Mouse (Mus musculus) CH12.LX (cell line): Measurements from ENCODE around the gene Acad12. TPM values are rescaled to one million over a fixed set of nuclear protein-coding genes. Genes with fewer than 3 reads are reported as not detected.

Source experiments
- polyA plus RNA-seq: library from polyadenylated mRNA; unstranded; fragments of >175 nt; gene quantifications from 2 replicates; pipeline ENCODE4 v1.2.1, GENCODE M21; 2012; ENCODE audit warnings: low read depth; ENCODE audit not compliant: insufficient read length
- total RNA-seq, 2 experiments: library from RNA; depleted of rRNA; stranded (reverse); fragments of 300-350 nt in 1 of 2; fragments of >200 nt in 1 of 2; gene quantifications; 2 replicates each; pipeline ENCODE4 v1.2.3; 2012 to 2014

The Acad12 gene
- total and polyA plus RNA-seq, 3 experiments, result 1.9 to 4.1 (median 2.3) TPM

Other genes starting within 250 kb of the Acad12 start
- gene Trafd1, start 233.3 kb downstream of the Acad12 start, total RNA-seq (2012; rRNA removed), result 41.8 and 42.3 TPM in 2 replicates
- gene Trafd1, start 233.3 kb downstream of the Acad12 start, total RNA-seq (2014; rRNA removed), result 31.7 and 34.0 TPM in 2 replicates
- gene Trafd1, start 233.3 kb downstream of the Acad12 start, polyA plus RNA-seq, result 52.8 and 52.9 TPM in 2 replicates
- 41.3 and 44.1 TPM in 2 replicates for gene Naa25, start 221.0 kb downstream of the Acad12 start, total RNA-seq (2012; rRNA removed)
- 53.1 and 59.7 TPM in 2 replicates for gene Naa25, start 221.0 kb downstream of the Acad12 start, total RNA-seq (2014; rRNA removed)
- 60.3 and 66.0 TPM in 2 replicates for gene Naa25, start 221.0 kb downstream of the Acad12 start, polyA plus RNA-seq
- 2.3 and 2.5 TPM in 2 replicates for gene Tmem116, start 167.0 kb downstream of the Acad12 start, total RNA-seq (2012; rRNA removed)
- gene Tmem116, start 167.0 kb downstream of the Acad12 start, total RNA-seq (2014; rRNA removed), result 0.97 and 1.3 TPM in 2 replicates
- 2.5 and 3.2 TPM in 2 replicates for gene Tmem116, start 167.0 kb downstream of the Acad12 start, polyA plus RNA-seq
- gene Erp29, start 166.4 kb downstream of the Acad12 start, total RNA-seq (2012; rRNA removed), result 252 and 297 TPM in 2 replicates
- gene Erp29, start 166.4 kb downstream of the Acad12 start, total RNA-seq (2014; rRNA removed), result 204 and 243 TPM in 2 replicates
- 258 and 286 TPM in 2 replicates for gene Erp29, start 166.4 kb downstream of the Acad12 start, polyA plus RNA-seq
- gene Adam1b, start 115.5 kb downstream of the Acad12 start, total RNA-seq (2012; rRNA removed), result 0.04 TPM in 1 of 2 replicates, not detected in the other
- not detected in 2 replicates for gene Adam1b, start 115.5 kb downstream of the Acad12 start, total RNA-seq (2014; rRNA removed)
- 0.08 TPM in 1 of 2 replicates, not detected in the other for gene Adam1b, start 115.5 kb downstream of the Acad12 start, polyA plus RNA-seq
- gene Adam1a, start 73.5 kb downstream of the Acad12 start, total RNA-seq (2012; rRNA removed), result 1.6 and 1.8 TPM in 2 replicates
- 1.2 and 2.2 TPM in 2 replicates for gene Adam1a, start 73.5 kb downstream of the Acad12 start, total RNA-seq (2014; rRNA removed)
- gene Adam1a, start 73.5 kb downstream of the Acad12 start, polyA plus RNA-seq, result 1.3 TPM in 2 replicates
- 0.13 TPM in 1 of 2 replicates, not detected in the other for gene Gm42878, start 73.5 kb downstream of the Acad12 start, total RNA-seq (2012; rRNA removed)
- 0.58 and 1.0 TPM in 2 replicates for gene Gm42878, start 73.5 kb downstream of the Acad12 start, total RNA-seq (2014; rRNA removed)
- gene Gm42878, start 73.5 kb downstream of the Acad12 start, polyA plus RNA-seq, result not detected in 2 replicates
- gene Mapkapk5, start 73.0 kb downstream of the Acad12 start, total RNA-seq (2012; rRNA removed), result 48.3 and 62.6 TPM in 2 replicates
- 84.8 and 106 TPM in 2 replicates for gene Mapkapk5, start 73.0 kb downstream of the Acad12 start, total RNA-seq (2014; rRNA removed)
- 82.9 and 90.7 TPM in 2 replicates for gene Mapkapk5, start 73.0 kb downstream of the Acad12 start, polyA plus RNA-seq
- gene Aldh2, start 25.1 kb downstream of the Acad12 start, total RNA-seq (2012; rRNA removed), result 56.2 and 73.9 TPM in 2 replicates
- 58.9 and 66.0 TPM in 2 replicates for gene Aldh2, start 25.1 kb downstream of the Acad12 start, total RNA-seq (2014; rRNA removed)
- gene Aldh2, start 25.1 kb downstream of the Acad12 start, polyA plus RNA-seq, result 139 and 143 TPM in 2 replicates
- 2.2 and 4.2 TPM in 2 replicates for gene Acad10, start 41.6 kb upstream of the Acad12 start, total RNA-seq (2012; rRNA removed)
- gene Acad10, start 41.6 kb upstream of the Acad12 start, total RNA-seq (2014; rRNA removed), result 2.4 and 2.7 TPM in 2 replicates
- 2.1 and 2.7 TPM in 2 replicates for gene Acad10, start 41.6 kb upstream of the Acad12 start, polyA plus RNA-seq
- gene Brap, start 41.6 kb upstream of the Acad12 start, total RNA-seq (2012; rRNA removed), result 23.7 and 27.4 TPM in 2 replicates
- gene Brap, start 41.6 kb upstream of the Acad12 start, total RNA-seq (2014; rRNA removed), result 29.0 and 33.3 TPM in 2 replicates
- gene Brap, start 41.6 kb upstream of the Acad12 start, polyA plus RNA-seq, result 28.0 and 29.8 TPM in 2 replicates
- gene Atxn2, start 92.4 kb upstream of the Acad12 start, total RNA-seq (2012; rRNA removed), result 8.3 and 8.5 TPM in 2 replicates
- 5.9 and 7.7 TPM in 2 replicates for gene Atxn2, start 92.4 kb upstream of the Acad12 start, total RNA-seq (2014; rRNA removed)
- gene Atxn2, start 92.4 kb upstream of the Acad12 start, polyA plus RNA-seq, result 40.5 and 58.4 TPM in 2 replicates
- gene Sh2b3, start 218.7 kb upstream of the Acad12 start, total RNA-seq (2012; rRNA removed), result 27.8 and 35.4 TPM in 2 replicates
- gene Sh2b3, start 218.7 kb upstream of the Acad12 start, total RNA-seq (2014; rRNA removed), result 21.3 and 22.8 TPM in 2 replicates
- 32.4 and 38.3 TPM in 2 replicates for gene Sh2b3, start 218.7 kb upstream of the Acad12 start, polyA plus RNA-seq
- gene Pheta1, start 230.0 kb upstream of the Acad12 start, total RNA-seq (2012; rRNA removed), result 3.7 and 4.5 TPM in 2 replicates
- 1.8 and 2.0 TPM in 2 replicates for gene Pheta1, start 230.0 kb upstream of the Acad12 start, total RNA-seq (2014; rRNA removed)
- gene Pheta1, start 230.0 kb upstream of the Acad12 start, polyA plus RNA-seq, result 1.2 and 1.4 TPM in 2 replicates